Mouse (Mus musculus): ENCODE measurements around the gene Ache.

DNA sequence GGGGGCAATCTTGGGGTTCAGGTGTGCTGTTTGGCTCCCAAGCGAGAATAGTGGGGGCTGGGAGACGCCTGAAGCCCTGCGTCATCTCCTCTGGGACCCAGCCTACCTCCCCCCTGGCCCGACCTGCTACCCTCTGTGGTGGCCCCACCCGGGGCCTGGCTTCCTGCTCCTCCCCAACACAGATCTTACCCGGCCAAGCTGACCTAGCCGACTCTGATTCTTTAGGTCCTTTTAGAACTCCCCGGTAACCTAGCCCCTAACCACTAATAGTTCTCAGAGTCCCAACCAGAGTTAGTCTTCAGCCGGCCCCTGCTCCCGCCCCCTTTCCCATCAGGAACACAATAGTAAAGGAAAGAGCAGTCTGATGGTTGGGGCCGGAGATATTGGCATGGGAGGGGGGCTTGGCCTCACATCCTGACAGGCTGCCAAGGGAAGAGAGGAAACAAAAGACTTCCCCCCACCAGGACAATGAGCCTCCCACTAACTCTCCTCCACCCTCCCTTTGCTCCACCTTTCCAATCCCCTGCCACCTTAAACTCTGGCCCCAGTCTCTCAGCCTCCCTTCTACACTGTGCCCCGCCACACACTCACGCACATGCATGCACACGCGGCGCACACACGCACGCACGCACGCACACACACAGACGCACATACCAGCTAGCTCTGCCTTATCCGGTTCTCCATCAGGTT, 52.1 kb downstream of the Ache start:
- TF ChIP-seq POLR2A (IDR thresholded peaks at IDR 0.05; ENCODE audit: control insufficient read depth, extremely low read depth, insufficient read depth, low read length, poor library complexity) (no peak), CTCF (IDR thresholded peaks at IDR 0.05; ENCODE audit: borderline replicate concordance, control insufficient read depth, extremely low read depth, insufficient read depth, low read length, poor library complexity) (no peak)
